Mouse (Mus musculus): Measurements from ENCODE around the gene Sptssb.

- TF ChIP-seq CTCF (IDR thresholded peaks at IDR 0.05; ENCODE audit: control insufficient read depth, insufficient read depth, insufficient read length) (no peak), CEBPB (IDR thresholded peaks at IDR 0.05; ENCODE audit: low read depth) (no peak), MYOG (IDR thresholded peaks at IDR 0.05; ENCODE audit: control insufficient read depth, extremely low read depth, insufficient read length) (no peak), USF1 (IDR thresholded peaks at IDR 0.05; ENCODE audit: low read depth) (no peak), MYOD1 (IDR thresholded peaks at IDR 0.05; ENCODE audit: control insufficient read depth, insufficient read length, low read depth) (no peak), MAX (IDR thresholded peaks at IDR 0.05) (no peak)
These were observed 42.6 kb upstream of the Sptssb start for GRCm38 (mm10) chr3:69902382-69902781.
